Mouse (Mus musculus) lung, adult 10 weeks (tissue): ENCODE results near the gene Hsf4. TPM values are rescaled to one million over a fixed set of nuclear protein-coding genes. Genes with fewer than 3 reads are reported as not detected.

Experiments used
- polyA plus RNA-seq: library from polyadenylated mRNA; stranded (reverse); fragments of 350-450 nt; fragmentation: Illumina TruSeq; extraction: RNeasy Lipid Tissue Mini Kit (QIAGEN cat#74804); gene quantifications from one replicate; pipeline ENCODE4 v1.2.3, GENCODE M21; 2014; ENCODE audit warnings: low read depth, low replicate concordance; ENCODE audit not compliant: insufficient read depth

The Hsf4 gene
- 7.8 TPM for polyA plus RNA-seq

GRCm38 (mm10) chr8:105269461-105269947, at the start of gene Hsf4:
Gene Hsf4 (plus strand): TSS chr8:105269801.

GRCm38 (mm10) chr8:105224413-105225271, 45.0 kb upstream of the Hsf4 start, which contains the start of gene D230025D16Rik:
Gene D230025D16Rik (plus strand): TSS chr8:105225145.

DNA sequence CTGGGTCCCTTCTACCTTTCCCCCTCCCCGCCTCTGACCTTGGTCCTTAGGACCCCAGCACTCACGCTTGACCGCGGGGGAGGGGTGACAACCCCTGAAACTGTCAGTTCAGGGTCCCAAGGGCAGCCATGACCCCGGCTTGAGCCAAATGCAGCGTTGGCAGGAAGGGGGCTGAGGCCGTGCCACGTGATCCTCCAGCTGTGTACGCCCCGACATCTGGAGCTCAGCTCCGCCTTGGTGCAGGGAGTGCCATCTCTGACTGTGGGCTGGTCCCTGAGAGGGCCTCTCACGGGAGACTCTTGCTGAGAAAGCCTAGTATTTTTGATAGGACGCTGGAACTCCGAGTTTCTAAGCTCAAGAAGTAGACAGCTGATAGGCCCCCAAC, 14.6 kb upstream of the Hsf4 start, which contains the start of gene B3gnt9:
TSS of gene B3gnt9 (minus strand) at position 188 of the 385 bp plus-strand sequence.

GRCm38 (mm10) chr8:105264024-105264982, 5.3 kb upstream of the Hsf4 start, which contains the start of the genes Tradd and Fbxl8:
Gene Tradd (minus strand): TSS chr8:105264609.
Gene Fbxl8 (plus strand): TSS chr8:105264648.

GRCm38 (mm10) chr8:105275840-105276239, 6.2 kb downstream of the Hsf4 start, which contains the start of gene Nol3:
Gene Nol3 (plus strand): TSS chr8:105276140.

GRCm38 (mm10) chr8:105289805-105290460, 20.3 kb downstream of the Hsf4 start, which contains the start of gene 4931428F04Rik:
Gene 4931428F04Rik (minus strand): TSS chr8:105289864.

GRCm38 (mm10) chr8:105295895-105296573, 26.4 kb downstream of the Hsf4 start, which contains the start of gene Exoc3l:
Gene Exoc3l (minus strand): TSS chr8:105296101.

GRCm38 (mm10) chr8:105297511-105298192, 28.1 kb downstream of the Hsf4 start, which contains the start of gene E2f4:
Gene E2f4 (plus strand): TSS chr8:105297663.

GRCm38 (mm10) chr8:105305211-105306145, 35.9 kb downstream of the Hsf4 start, which contains the start of gene Elmo3:
Gene Elmo3 (plus strand): TSS chr8:105305601.

Other genes starting within 250 kb of the Hsf4 start
- not detected for gene Ces3a, start 221.2 kb upstream of the Hsf4 start, polyA plus RNA-seq
- not detected for gene Ces3b, start 186.0 kb upstream of the Hsf4 start, polyA plus RNA-seq
- gene Ces4a, start 138.0 kb upstream of the Hsf4 start, polyA plus RNA-seq = not detected
- 23.6 TPM for gene Cbfb, start 99.1 kb upstream of the Hsf4 start, polyA plus RNA-seq
- 38.2 TPM for gene D230025D16Rik, start 44.7 kb upstream of the Hsf4 start, polyA plus RNA-seq
- 8.7 TPM for gene B3gnt9, start 14.6 kb upstream of the Hsf4 start, polyA plus RNA-seq
- 16.5 TPM for gene Tradd, start 5.2 kb upstream of the Hsf4 start, polyA plus RNA-seq
- 4.6 TPM for gene Fbxl8, start 5.2 kb upstream of the Hsf4 start, polyA plus RNA-seq
- 8.8 TPM for gene Nol3, start 6.3 kb downstream of the Hsf4 start, polyA plus RNA-seq
- gene 4931428F04Rik, start 20.1 kb downstream of the Hsf4 start, polyA plus RNA-seq = 1.3 TPM
- gene Exoc3l, start 26.3 kb downstream of the Hsf4 start, polyA plus RNA-seq = 11.1 TPM
- gene E2f4, start 27.9 kb downstream of the Hsf4 start, polyA plus RNA-seq = 36.6 TPM
- gene Elmo3, start 35.8 kb downstream of the Hsf4 start, polyA plus RNA-seq = 14.7 TPM
- gene Lrrc29, start 56.5 kb downstream of the Hsf4 start, polyA plus RNA-seq = 1.3 TPM
- 113 TPM for gene Tmem208, start 56.6 kb downstream of the Hsf4 start, polyA plus RNA-seq
- gene Fhod1, start 78.2 kb downstream of the Hsf4 start, polyA plus RNA-seq = 28.9 TPM
- gene Slc9a5, start 79.0 kb downstream of the Hsf4 start, polyA plus RNA-seq = 1.9 TPM
- 0.29 TPM for gene Plekhg4, start 103.5 kb downstream of the Hsf4 start, polyA plus RNA-seq
- 0.21 TPM for gene Kctd19, start 143.7 kb downstream of the Hsf4 start, polyA plus RNA-seq
- gene Lrrc36, start 143.8 kb downstream of the Hsf4 start, polyA plus RNA-seq = 6.2 TPM
- 588 TPM for gene Tppp3, start 201.7 kb downstream of the Hsf4 start, polyA plus RNA-seq
- 33.8 TPM for gene Zdhhc1, start 227.1 kb downstream of the Hsf4 start, polyA plus RNA-seq
- 0.74 TPM for gene Hsd11b2, start 249.0 kb downstream of the Hsf4 start, polyA plus RNA-seq